Mouse (Mus musculus) ES-E14 (cell line): ENCODE data around the gene Ccnk. TPM values are rescaled to one million over a fixed set of nuclear protein-coding genes. Genes with fewer than 3 reads are reported as not detected.

Source experiments
- DNase-seq: peaks from one replicate; pipeline ENCODE4 v3.0.0-alpha.2; 2013; ENCODE audit warnings: low read depth, low spot score
- H3K27ac ChIP-seq: 2 replicates; pipeline ENCODE4 v1.5.1; 2012; ENCODE audit warnings: low read depth, mild to moderate bottlenecking, low read length, moderate library complexity, mixed read lengths; ENCODE audit not compliant: poor library complexity, insufficient read depth, severe bottlenecking
- H3K36me3 ChIP-seq: 2 replicates; pipeline ENCODE4 v1.6.1; 2012; ENCODE audit warnings: mild to moderate bottlenecking, low read length, moderate library complexity, mixed read lengths; ENCODE audit not compliant: control insufficient read depth, poor library complexity, insufficient read depth, severe bottlenecking
- H3K4me1 ChIP-seq, 2 experiments: fragments of 150-350 bp in 1 of 2; sonication (generic) in 1 of 2; 2 replicates each; pipeline ENCODE4 v1.6.1; 2012; ENCODE audit warnings: low read length in 2 of 2, mild to moderate bottlenecking in 1 of 2, mixed read lengths in 1 of 2; ENCODE audit not compliant: control insufficient read depth in 2 of 2, insufficient read depth in 2 of 2, poor library complexity in 1 of 2
- H3K4me3 ChIP-seq, 2 experiments: fragments of 150-350 bp in 1 of 2; sonication (generic) in 1 of 2; 2 replicates each; pipeline ENCODE4 v1.5.1; 2012; ENCODE audit warnings: low read length in 2 of 2, low read depth in 1 of 2, mild to moderate bottlenecking in 1 of 2, mixed read lengths in 1 of 2; ENCODE audit not compliant: insufficient read depth in 1 of 2, poor library complexity in 1 of 2, severe bottlenecking in 1 of 2
- H3K9ac ChIP-seq: 2 replicates; pipeline ENCODE4 v1.6.1; 2012; ENCODE audit warnings: low read depth, mild to moderate bottlenecking, low read length, mixed read lengths; ENCODE audit not compliant: poor library complexity, insufficient read depth, severe bottlenecking
- H3K9me3 ChIP-seq: fragments of 150-350 bp; sonication (generic); 2 replicates; pipeline ENCODE4 v1.6.1; 2012; ENCODE audit warnings: low read depth, mild to moderate bottlenecking, low read length; ENCODE audit not compliant: control insufficient read depth, insufficient read depth
- CHD2 ChIP-seq: IDR thresholded peaks from 2 replicates; pipeline ENCODE4 v1.6.1; 2014; ENCODE audit warnings: mild to moderate bottlenecking, low read depth, low read length, inconsistent platforms
- HCFC1 ChIP-seq: IDR thresholded peaks from 2 replicates; pipeline ENCODE4 v1.6.1; 2012; ENCODE audit warnings: low read length, inconsistent platforms, borderline replicate concordance; ENCODE audit not compliant: insufficient read depth
- MAFK ChIP-seq: IDR thresholded peaks from 2 replicates; pipeline ENCODE4 v1.6.1; 2014; ENCODE audit warnings: mild to moderate bottlenecking, low read depth, low read length, inconsistent platforms; ENCODE audit not compliant: insufficient read depth
- ZC3H11A ChIP-seq: IDR thresholded peaks from 2 replicates; pipeline ENCODE4 v1.6.1; 2012; ENCODE audit warnings: low read depth, mild to moderate bottlenecking, inconsistent platforms, low read length, borderline replicate concordance
- ZNF384 ChIP-seq: IDR thresholded peaks from 2 replicates; pipeline ENCODE4 v1.6.1; 2012; ENCODE audit warnings: low read depth, low read length, inconsistent platforms
- in situ Hi-C, 2 experiments: fragments of 600-800 bp; cut with MboI; formaldehyde crosslinking; loops; one replicate each; pipeline ENCODE4 v1.15.1; 2025; ENCODE audit warnings: low sequenced_read_pairs in 2 of 2, inconsistent platforms in 1 of 2; ENCODE audit not compliant: unreplicated experiment in 2 of 2
- total RNA-seq: library from RNA; depleted of rRNA; stranded (reverse); fragments of 300-350 nt; gene quantifications from 2 replicates; pipeline ENCODE4 v1.2.3, GENCODE M21; 2012

Gene Ccnk
- total RNA-seq, 1 experiment = 14.5 TPM

DNA sequence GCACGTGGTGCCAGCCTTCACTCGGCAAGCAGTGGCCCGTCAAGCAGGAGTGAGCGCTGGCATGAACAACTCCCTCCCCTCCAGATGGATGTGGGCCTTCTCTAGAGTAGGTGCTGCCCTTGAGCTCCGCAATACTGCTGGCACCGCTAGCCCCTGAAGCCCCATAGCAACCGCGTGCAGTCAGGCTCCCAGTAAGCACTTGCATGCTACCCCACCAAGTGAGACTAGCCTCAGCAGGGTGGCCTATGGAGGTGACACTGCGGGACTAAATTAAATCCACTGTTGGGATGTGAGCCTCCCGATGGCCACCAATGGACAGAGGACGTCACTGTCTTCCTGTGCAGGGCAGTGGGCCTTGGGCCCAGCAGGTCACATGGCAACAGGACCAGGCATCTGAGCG is 41.2 kb downstream of the Ccnk start:
- DNase-seq = no peak
- in situ Hi-C loops = no loop called here
- no peak for TF ChIP-seq ZC3H11A
- no peaks in the 10 kb centered on the region for H3K36me3 ChIP-seq
- no peak overlapping the region for H3K4me3 ChIP-seq
- no peaks in the 10 kb centered on the region for H3K9me3 ChIP-seq
- H3K9ac ChIP-seq = no peak overlapping the region
- no peak overlapping the region for H3K27ac ChIP-seq
- peaks cover 0 to 30% of the 10 kb centered on the region in 2 experiments; a peak in 2 of 4 replicates for H3K4me1 ChIP-seq

DNA sequence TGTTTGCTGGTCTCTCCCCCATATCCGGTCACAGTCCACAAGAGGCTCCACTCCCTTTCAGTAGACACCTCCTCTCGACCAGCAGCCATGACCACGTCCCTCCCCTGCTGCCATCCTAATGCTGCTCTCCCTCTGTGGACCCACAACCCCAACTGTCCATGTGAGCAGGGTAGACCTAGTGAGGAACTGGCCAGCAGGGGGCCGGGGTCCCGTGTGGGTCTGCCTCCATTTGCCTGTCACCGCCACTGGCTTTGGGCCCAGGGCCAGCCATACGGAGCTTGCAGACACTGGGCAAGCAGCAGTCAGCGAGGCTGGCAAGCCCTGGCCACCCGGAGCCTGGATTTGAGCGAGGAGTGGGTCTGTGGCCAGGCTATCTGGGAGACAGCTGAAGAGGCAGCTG is 41.8 kb downstream of the Ccnk start:
- H3K27ac ChIP-seq = no peak overlapping the region
- H3K4me1 ChIP-seq = peaks cover 0 to 30% of the 10 kb centered on the region in 2 experiments; a peak in 2 of 4 replicates
- in situ Hi-C loops = no loop called here

DNA sequence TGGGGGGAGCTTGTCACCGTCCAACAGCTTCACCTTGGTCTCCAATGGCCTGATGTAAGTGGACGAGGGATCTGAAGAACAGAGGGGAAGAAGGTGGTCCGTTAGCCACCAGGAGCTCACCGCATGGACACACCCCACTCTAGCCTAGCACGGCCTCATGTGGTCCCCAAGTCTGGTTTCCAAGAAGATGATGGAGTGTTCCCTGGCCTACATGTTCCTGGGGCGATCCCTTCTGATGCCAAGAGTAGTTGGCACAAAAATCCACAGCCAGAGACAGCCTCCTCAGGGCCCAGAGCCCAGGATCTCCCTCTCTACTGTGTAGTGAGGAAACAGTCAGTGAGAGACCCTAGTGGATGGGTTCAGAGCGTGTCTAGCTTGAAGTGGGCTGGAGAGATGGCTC is 42.3 kb downstream of the Ccnk start:
- H3K9me3 ChIP-seq = no peaks in the 10 kb centered on the region
- H3K9ac ChIP-seq = no peak overlapping the region
- TF ChIP-seq CHD2 (no peak), MAFK (no peak), ZC3H11A (no peak), ZNF384 (no peak), HCFC1 (no peak)
- DNase-seq = no peak
- in situ Hi-C loops = no loop called here
- no peak overlapping the region for H3K27ac ChIP-seq
- no peaks in the 10 kb centered on the region for H3K36me3 ChIP-seq
- peaks cover 0 to 30% of the 10 kb centered on the region in 2 experiments; a peak in 2 of 4 replicates for H3K4me1 ChIP-seq
- no peak overlapping the region for H3K4me3 ChIP-seq

More for the DNA sequence above, 41.8 kb downstream of the Ccnk start:
- no peak for TF ChIP-seq HCFC1
- no peak overlapping the region for H3K9ac ChIP-seq
- no peaks in the 10 kb centered on the region for H3K9me3 ChIP-seq
- H3K4me3 ChIP-seq = no peak overlapping the region
- H3K36me3 ChIP-seq = no peaks in the 10 kb centered on the region
- DNase-seq = no peak

DNA sequence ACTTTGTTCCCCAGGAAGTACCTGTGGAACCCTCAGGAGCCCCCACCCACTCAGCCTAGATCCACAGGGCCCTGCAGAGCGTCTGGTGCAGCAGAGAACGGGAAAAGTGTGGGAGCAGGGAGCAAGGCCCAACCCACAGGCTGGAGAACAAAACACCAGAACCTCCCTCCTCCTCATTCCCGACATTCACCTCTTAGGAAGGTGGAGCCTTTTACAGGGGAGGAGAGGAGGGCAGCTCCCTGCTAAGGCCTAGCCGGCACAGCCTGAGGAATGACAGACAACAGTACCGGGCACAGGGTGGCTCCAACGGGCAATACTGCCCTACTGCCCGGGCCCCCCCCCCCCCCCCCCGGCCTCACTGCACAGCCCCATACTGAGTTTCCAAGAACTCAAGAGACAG is 44.0 kb downstream of the Ccnk start:
- 0 out of 4 replicates have a peak overlapping the region, but pooled peaks of 1 of the 2 experiments have one; percentile 21 for H3K4me3 ChIP-seq
- TF ChIP-seq MAFK = no peak
- no peak for TF ChIP-seq ZC3H11A
- no peak for TF ChIP-seq ZNF384
- no peak for TF ChIP-seq CHD2
- no peak for TF ChIP-seq HCFC1
- in situ Hi-C loops = no loop called here
- no peak for DNase-seq
- peak overlapping the region; percentile 26; the same call in 1 of the 2 replicates for H3K9ac ChIP-seq
- H3K36me3 ChIP-seq = no peaks in the 10 kb centered on the region
- no peaks in the 10 kb centered on the region for H3K9me3 ChIP-seq
- peaks cover 0 to 30% of the 10 kb centered on the region in 2 experiments; a peak in 2 of 4 replicates for H3K4me1 ChIP-seq
- H3K27ac ChIP-seq = no peak overlapping the region

DNA sequence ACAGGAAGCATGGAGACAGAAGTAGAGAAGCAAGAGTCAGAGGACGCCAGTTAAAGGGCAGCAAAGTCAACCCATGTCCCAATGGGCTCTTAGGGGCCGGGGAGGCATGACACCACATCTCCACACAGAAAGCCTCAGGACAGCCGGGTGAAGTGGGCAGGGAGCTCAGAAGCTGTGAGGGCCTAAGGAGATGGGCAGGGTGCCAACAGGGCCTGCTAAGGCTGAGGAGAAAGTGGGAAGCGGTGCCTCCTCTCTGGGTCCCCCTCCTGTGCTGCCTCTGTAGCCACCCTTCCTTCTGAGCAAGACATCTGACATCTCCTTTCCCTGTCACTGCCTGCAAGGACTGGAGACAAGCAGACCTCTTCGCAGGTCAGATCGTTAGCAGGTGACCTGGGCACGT is 46.4 kb downstream of the Ccnk start:
- no peak overlapping the region for H3K27ac ChIP-seq

More for the DNA sequence above, 46.4 kb downstream of the Ccnk start:
- Histone ChIP-seq H3K4me1 (peaks cover 0 to 22% of the 10 kb centered on the region in 2 experiments; a peak in 2 of 4 replicates), H3K4me3 (no peak overlapping the region), H3K9me3 (no peaks in the 10 kb centered on the region), H3K9ac (no peak overlapping the region), H3K36me3 (no peaks in the 10 kb centered on the region)
- TF ChIP-seq ZNF384 (no peak), CHD2 (no peak), ZC3H11A (no peak), HCFC1 (no peak), MAFK (no peak)
- no peak for DNase-seq
- in situ Hi-C loops = no loop called here
